Mouse (Mus musculus): Measurements from ENCODE around the gene Casc1.

DNA sequence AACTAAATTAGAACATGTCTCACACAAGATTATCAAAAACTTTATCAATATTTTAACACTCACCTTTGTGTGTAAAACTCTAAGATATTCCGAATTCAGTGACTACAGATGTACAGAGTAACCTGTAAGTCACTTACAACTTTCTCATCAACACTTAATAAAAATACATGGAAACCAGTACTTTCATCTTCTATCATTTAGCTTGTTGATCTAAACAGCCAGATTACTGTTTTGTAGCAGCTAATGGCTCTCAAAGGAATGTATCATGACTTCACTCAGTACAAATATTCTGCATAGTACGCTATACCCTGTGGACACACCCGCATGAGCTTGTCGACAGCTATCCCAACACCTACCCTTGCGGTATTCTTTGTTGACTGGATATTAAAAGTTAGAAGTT lies 36.0 kb upstream of the Casc1 start:
- TF ChIP-seq CTCF (IDR thresholded peaks at IDR 0.05; ENCODE audit: borderline replicate concordance, control insufficient read depth, extremely low read depth, insufficient read depth, low read length, poor library complexity) (no peak), POLR2A (IDR thresholded peaks at IDR 0.05; ENCODE audit: control insufficient read depth, extremely low read depth, insufficient read depth, low read length, poor library complexity) (no peak)

Measured in thymus, adult 2 months (tissue).